Mouse (Mus musculus) neural tube, embryonic 14.5 days (tissue): ENCODE data around the gene Lat. TPM values are rescaled to one million over a fixed set of nuclear protein-coding genes. Genes with fewer than 3 reads are reported as not detected.

Source experiments
- ATAC-seq: fragments of 200-750 bp; cut with Nextera tagmentation; 2 replicates; pipeline ENCODE4 v1.8.0; 2017; ENCODE audit warnings: low read depth, mild to moderate bottlenecking, moderate TSS enrichment, moderate library complexity
- H3K27ac ChIP-seq: fragments of 300-500 bp; sonication (generic); 2 replicates; pipeline ENCODE4 v1.5.1; 2014; ENCODE audit warnings: low read depth, mild to moderate bottlenecking, control low read depth, low read length, moderate library complexity, mixed read lengths
- H3K27me3 ChIP-seq: fragments of 300-500 bp; sonication (generic); 2 replicates; pipeline ENCODE4 v1.6.1; 2014; ENCODE audit warnings: low read length; ENCODE audit not compliant: control insufficient read depth, insufficient read depth
- H3K36me3 ChIP-seq: fragments of 300-500 bp; sonication (generic); 2 replicates; pipeline ENCODE4 v1.6.1; 2014; ENCODE audit warnings: low read length, mixed read lengths; ENCODE audit not compliant: control insufficient read depth, insufficient read depth
- H3K4me1 ChIP-seq: fragments of 300-500 bp; sonication (generic); 2 replicates; pipeline ENCODE4 v1.6.1; 2014; ENCODE audit warnings: low read length; ENCODE audit not compliant: control insufficient read depth, insufficient read depth
- H3K4me2 ChIP-seq: fragments of 300-500 bp; sonication (generic); 2 replicates; pipeline ENCODE4 v1.6.1; 2014; ENCODE audit warnings: mild to moderate bottlenecking, low read depth, low read length, control low read depth
- H3K4me3 ChIP-seq: fragments of 300-500 bp; sonication (generic); 2 replicates; pipeline ENCODE4 v1.5.1; 2014; ENCODE audit warnings: low read depth, low read length, control low read depth, mixed read lengths
- H3K9ac ChIP-seq: fragments of 300-500 bp; sonication (generic); replicated peaks from 2 replicates; pipeline ENCODE4 v1.6.1; 2014; ENCODE audit warnings: low read depth, mild to moderate bottlenecking, control low read depth, low read length, mixed read lengths
- H3K9me3 ChIP-seq: fragments of 300-500 bp; sonication (generic); 2 replicates; pipeline ENCODE4 v1.6.1; 2016; ENCODE audit warnings: low read length; ENCODE audit not compliant: control insufficient read depth
- WGBS: fragments of 180-500 bp; shearing (Covaris S2); extraction: QIAGEN DNeasy Blood & Tissue Kit; methylation state at CpG from one replicate; pipeline ENCODE4 v1.1.7; 2014; 5-methylcytosine and 5-hydroxymethylcytosine counted together
- polyA plus RNA-seq: library from polyadenylated mRNA; unstranded; fragments of >200 nt; fragmentation: Nextera tagmentation; extraction: Ambion mirVana; gene quantifications from 2 replicates; pipeline ENCODE4 v1.2.1, GENCODE M21; 2014

Gene Lat
- polyA plus RNA-seq, 1 experiment from 2014 or later: 1.3 TPM

DNA sequence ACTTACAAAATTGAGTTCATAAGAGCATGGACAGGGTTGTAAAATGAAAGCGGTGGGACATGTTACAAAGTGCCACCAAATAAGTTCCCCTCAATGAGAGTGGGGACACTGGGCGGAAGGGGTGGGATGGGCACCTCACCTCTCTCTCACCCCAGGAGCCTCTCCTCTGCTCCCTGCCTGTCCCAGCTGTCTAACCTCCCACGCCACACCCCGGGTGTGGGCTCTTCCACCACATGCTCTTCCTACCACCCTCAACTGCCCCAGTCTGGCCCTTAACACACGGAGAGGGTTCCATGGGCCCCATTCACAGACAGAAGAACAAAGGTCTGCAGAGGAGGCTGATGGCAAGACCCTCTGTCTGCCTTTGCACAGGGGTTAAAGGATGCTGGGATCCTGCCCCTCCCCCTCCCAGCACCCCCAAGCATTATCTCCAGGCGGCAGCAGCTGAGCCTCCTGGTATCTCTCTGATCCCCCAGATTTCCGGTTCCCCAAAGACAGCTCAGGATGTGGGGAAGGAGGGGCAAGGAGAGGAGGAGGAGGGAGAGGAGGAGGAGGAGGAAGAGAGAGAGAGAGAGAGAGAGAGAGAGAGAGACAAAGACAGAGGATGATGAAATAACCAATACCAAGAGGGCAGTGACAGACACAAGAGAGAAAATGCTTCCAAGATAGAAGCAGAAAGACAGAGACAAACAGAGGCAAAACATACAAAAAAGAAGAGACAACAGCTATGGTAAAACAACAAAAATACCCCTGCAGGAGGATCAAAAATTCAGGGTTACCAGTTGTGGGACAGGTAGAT is 12.4 kb downstream of the Lat start:
- no peak for ATAC-seq

DNA sequence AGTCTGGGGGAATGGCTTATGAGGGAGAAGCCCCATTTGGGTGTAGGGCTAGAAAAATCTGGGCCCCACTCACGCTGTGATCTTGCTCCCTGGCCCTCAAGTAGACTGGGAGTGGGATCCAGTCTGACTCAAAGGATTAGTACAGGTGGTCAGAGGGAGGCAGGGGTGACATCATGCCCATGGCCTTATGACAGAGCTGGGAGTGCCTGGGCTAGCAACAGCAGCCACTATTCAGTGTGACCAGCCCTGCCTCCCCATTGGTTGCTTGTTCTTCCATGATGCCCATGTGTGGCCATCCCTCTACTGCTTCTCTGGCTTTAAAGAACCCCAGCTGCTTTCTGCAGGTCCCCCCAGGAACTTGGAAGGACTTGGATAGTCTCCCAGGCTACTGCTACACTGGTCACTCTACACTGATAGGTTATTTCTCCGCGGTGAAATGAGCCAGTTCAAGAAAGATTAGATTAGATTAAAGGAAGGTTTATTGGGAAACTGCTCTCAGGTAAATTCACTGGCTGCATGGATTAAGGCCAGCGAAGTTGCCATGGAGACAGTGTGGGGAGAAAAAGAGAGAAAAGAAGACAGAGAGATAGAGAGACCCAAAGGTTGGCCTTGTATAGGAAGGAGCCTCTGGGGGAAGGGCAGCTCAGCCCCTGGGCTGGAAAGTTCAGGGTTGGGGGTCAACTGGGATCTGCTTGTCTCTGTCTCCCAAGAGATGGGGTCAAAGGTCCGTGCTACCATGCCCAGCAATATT is 13.3 kb downstream of the Lat start:
- Histone ChIP-seq H3K4me1 (no peaks in the 10 kb centered on the region), H3K9me3 (no peaks in the 10 kb centered on the region), H3K27me3 (no peaks in the 10 kb centered on the region), H3K4me2 (no peak overlapping the region), H3K36me3 (no peaks in the 10 kb centered on the region), H3K27ac (no peak overlapping the region), H3K9ac (no peak overlapping the region), H3K4me3 (no peak overlapping the region)
- ATAC-seq: no peak
- 71% methylated on average over 5 of the region's 5 CpGs for WGBS

More for the DNA sequence above, 12.4 kb downstream of the Lat start:
- 66% methylated on average over 7 of the region's 7 CpGs for WGBS
- H3K4me3 ChIP-seq: no peak overlapping the region
- H3K27ac ChIP-seq: no peak overlapping the region
- H3K27me3 ChIP-seq: no peaks in the 10 kb centered on the region
- H3K9ac ChIP-seq: no peak overlapping the region
- no peak overlapping the region for H3K4me2 ChIP-seq
- no peaks in the 10 kb centered on the region for H3K36me3 ChIP-seq
- no peaks in the 10 kb centered on the region for H3K9me3 ChIP-seq
- H3K4me1 ChIP-seq: no peaks in the 10 kb centered on the region

DNA sequence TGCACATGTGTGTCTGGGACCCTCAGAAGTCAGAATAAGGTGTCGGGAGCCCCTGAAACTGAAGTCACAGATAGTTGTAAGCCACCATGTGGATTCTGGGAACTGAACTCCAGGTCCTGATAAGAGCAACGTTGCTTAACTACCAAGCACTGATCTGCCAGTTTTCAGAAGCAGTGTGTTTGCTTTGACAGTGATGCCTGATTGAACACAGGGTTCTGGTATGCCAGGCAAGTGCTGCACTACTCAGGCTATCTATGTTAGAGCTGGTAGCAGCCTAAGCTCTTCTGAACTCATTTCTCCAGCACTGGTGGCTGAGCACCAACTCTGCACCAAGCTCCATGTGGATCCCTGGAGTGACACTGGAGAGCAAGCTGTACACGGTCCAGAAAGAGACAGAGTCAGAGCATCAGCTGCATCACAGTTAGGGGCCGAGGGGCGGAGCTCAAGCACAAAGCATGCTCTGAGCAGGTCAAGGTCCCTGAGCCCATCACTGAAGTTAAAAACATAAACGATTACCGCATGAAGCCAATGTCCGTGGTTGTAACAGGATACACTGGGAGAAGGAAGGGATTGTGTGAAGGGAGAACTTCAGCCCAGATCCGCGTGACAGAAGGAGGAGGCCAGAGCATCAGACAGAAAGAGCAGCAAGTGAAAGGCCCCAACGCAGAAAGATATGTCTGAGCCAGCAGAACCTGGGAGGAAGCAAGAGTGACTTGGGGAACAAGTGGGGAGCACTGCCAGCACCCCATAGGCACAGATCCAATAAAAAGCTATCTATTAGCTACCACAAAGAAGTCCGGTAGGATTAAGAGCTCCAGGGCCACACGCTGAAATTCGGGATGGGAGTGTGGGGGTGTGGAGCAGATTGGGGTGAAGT is 14.4 kb downstream of the Lat start:
- 59% methylated on average over 14 of the region's 14 CpGs for WGBS
- Histone ChIP-seq H3K36me3 (no peaks in the 10 kb centered on the region), H3K9ac (no peak overlapping the region), H3K27ac (no peak overlapping the region), H3K9me3 (no peaks in the 10 kb centered on the region), H3K4me2 (no peak overlapping the region), H3K4me3 (no peak overlapping the region), H3K27me3 (no peaks in the 10 kb centered on the region), H3K4me1 (no peaks in the 10 kb centered on the region)
- no peak for ATAC-seq

DNA sequence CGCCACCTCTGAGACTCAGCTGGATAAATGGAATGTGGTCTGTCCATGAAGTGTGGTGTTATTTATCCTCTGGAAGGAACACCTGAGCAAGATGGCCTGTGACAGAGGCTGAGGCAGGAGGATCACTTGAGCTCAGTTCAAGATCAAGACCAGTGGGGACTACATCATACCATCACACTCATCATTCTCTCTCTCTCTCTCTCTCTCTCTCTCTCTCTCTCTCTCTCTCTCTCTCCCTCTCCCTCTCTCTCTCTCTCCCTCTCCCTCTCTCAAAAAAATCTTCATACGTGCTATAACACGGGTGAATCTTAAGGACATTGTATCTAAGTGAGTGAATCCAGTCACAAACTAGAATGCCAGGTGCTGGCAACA is 15.4 kb downstream of the Lat start:
- 89% methylated on average over 3 of the region's 3 CpGs for WGBS
- Histone ChIP-seq H3K4me3 (no peak overlapping the region), H3K4me1 (no peaks in the 10 kb centered on the region), H3K4me2 (no peak overlapping the region), H3K27ac (no peak overlapping the region), H3K9ac (no peak overlapping the region), H3K36me3 (no peaks in the 10 kb centered on the region), H3K27me3 (no peaks in the 10 kb centered on the region), H3K9me3 (no peaks in the 10 kb centered on the region)
- no peak for ATAC-seq

DNA sequence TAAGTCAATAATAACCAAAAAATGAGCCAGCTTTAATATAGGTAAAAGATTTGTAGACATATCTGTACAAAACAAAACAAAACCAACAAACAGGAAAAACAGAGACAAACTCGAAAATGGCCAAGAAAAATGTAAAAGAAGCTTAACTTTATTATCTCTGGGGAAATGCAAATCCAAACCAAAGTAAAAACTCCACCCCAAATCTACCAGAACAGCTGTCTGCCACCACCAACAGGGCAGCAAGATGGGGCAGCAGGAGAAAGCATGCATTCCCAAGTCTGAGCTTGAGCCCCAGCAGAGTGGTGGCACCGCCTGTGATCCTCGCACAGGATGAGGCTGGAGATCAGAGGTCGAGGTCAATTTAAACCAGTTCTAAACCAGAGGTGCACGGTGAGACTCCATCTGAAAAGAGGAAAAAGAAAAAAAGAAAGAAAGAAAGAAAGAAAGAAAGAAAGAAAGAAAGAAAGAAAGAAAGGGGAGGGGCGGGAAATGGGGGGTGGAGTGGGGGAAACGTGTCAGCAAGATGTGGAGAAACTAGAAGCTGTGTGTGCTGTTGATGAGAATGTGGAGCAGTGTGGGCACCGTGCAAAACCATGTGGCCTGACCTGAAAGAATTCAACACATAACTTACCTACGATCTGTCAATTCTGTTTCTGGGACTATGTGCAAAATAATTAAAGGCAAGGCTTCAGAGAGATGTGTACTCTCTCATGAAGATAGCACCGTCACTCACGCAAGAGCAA is 15.9 kb downstream of the Lat start:
- 67% methylated on average over 11 of the region's 11 CpGs for WGBS

DNA sequence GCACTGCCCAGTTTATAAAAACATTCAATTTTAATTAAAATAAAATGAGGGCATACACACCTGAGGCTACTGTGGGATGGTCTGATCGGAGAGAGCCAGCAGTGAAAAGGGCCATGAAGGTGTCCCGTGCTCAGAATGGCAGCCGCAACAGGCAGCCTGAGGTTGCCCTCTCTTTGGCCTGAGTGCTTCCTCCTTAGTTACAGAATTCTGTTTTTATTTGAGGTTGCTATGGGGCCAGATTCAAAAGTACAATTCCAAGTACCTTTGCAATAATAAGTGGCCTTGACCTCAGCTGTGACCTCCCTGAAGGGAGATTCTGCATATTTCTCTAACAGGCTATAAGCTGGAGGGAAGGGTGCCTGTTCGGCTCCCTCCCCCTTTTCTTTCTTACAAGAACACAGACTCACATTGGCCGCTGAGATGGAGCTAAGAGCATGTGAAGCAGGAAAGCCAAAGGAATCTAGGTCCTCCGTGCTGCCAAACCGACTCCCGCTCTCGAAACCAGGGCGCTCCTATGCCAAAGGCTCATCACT is 17.9 kb downstream of the Lat start:
- no peak overlapping the region for H3K9ac ChIP-seq
- no peaks in the 10 kb centered on the region for H3K4me1 ChIP-seq
- no peak for ATAC-seq
- H3K4me3 ChIP-seq: no peak overlapping the region
- H3K27ac ChIP-seq: no peak overlapping the region
- H3K36me3 ChIP-seq: no peaks in the 10 kb centered on the region
- H3K27me3 ChIP-seq: no peaks in the 10 kb centered on the region
- peak overlapping the region; percentile 23; the same call in 1 of the 2 replicates for H3K4me2 ChIP-seq
- 53% methylated on average over 10 of the region's 10 CpGs for WGBS
- H3K9me3 ChIP-seq: no peaks in the 10 kb centered on the region

More for the DNA sequence above, 15.9 kb downstream of the Lat start:
- Histone ChIP-seq H3K9me3 (no peaks in the 10 kb centered on the region), H3K4me2 (no peak overlapping the region), H3K4me1 (no peaks in the 10 kb centered on the region), H3K9ac (no peak overlapping the region), H3K27ac (no peak overlapping the region), H3K36me3 (no peaks in the 10 kb centered on the region), H3K4me3 (no peak overlapping the region), H3K27me3 (no peaks in the 10 kb centered on the region)
- no peak for ATAC-seq

DNA sequence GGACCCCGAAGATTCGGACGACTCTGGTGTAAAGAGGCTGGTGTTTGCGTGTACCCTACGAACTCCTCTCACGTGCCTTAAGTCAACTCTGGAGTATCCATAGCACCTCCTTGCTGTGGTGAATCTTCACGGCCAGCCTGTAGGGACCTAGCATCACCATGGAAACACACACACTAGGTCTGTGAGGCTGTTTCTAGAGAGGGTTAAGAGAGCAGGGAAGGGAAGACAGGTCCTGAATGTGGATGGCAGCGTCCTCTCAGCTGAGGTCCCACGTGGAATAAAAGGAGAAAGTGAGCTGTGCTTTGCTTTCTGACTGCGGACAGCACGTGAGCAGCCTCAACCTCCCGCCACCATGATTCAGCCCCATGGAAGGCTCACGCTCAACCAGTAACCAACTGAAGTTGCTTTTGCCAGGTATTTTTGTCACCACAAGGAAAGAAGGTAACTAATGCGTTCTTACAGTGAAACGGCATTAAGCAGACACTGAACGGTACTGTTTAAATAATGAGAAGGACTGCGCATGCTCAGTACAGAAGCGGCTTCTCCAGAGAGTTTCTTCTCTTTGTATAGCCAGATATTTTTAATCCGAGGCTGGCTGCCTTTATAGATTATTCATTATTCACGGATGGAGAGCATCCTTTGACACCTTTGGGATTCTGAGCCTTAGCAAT is 18.5 kb downstream of the Lat start:
- peak overlapping the region; percentile 23; the same call in 1 of the 2 replicates for H3K4me2 ChIP-seq
- H3K4me3 ChIP-seq: no peak overlapping the region
- 59% methylated on average over 20 of the region's 20 CpGs for WGBS
- no peaks in the 10 kb centered on the region for H3K36me3 ChIP-seq
- no peak for ATAC-seq
- no peaks in the 10 kb centered on the region for H3K4me1 ChIP-seq
- H3K9me3 ChIP-seq: no peaks in the 10 kb centered on the region
- no peaks in the 10 kb centered on the region for H3K27me3 ChIP-seq
- no peak overlapping the region for H3K9ac ChIP-seq
- H3K27ac ChIP-seq: no peak overlapping the region

DNA sequence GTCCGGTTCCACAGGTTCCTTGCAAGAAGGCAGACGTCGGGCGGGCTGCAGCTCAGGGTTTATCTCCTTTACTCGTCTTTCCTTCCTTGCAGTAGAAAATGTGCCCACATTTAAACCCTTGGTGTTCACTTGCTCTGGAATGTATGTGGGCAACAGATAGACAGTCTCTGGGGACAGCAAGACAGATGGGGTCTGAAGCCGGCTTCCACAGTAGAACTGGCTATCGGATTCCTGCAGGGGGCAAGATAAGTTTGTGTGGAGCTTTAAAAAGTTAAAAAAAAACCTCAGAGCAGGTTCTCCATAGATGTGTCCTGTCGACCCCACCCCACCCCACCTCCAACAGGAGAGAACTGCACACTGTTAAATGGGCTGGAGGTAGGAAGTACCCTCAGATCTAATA is 21.1 kb downstream of the Lat start:
- no peaks in the 10 kb centered on the region for H3K36me3 ChIP-seq
- 85% methylated on average over 8 of the region's 8 CpGs for WGBS
- no peak overlapping the region for H3K4me3 ChIP-seq
- no peaks in the 10 kb centered on the region for H3K27me3 ChIP-seq
- no peak overlapping the region for H3K9ac ChIP-seq
- H3K4me1 ChIP-seq: no peaks in the 10 kb centered on the region
- no peak overlapping the region for H3K4me2 ChIP-seq
- no peaks in the 10 kb centered on the region for H3K9me3 ChIP-seq
- ATAC-seq: no peak
- H3K27ac ChIP-seq: no peak overlapping the region
